Mouse (Mus musculus): ENCODE data around the gene Prkra. TPM values are rescaled to one million over a fixed set of nuclear protein-coding genes. Genes with fewer than 3 reads are reported as not detected.

The Prkra gene
- polyA plus RNA-seq, 1 experiment from 2014 or later: 86.5 TPM

Other genes with a start within 250 kb of the Prkra start
- 16.5 and 19.9 TPM in 2 replicates for gene Osbpl6, start 241.5 kb downstream of the Prkra start, polyA plus RNA-seq (2016; fragmentation: Nextera tagmentation; extraction: Ambion mirVana)
- gene Pjvk, start 461 bp upstream of the Prkra start, polyA plus RNA-seq (2016; fragmentation: Nextera tagmentation; extraction: Ambion mirVana): 0.61 and 0.90 TPM in 2 replicates
- 59.5 and 66.4 TPM in 2 replicates for gene Fkbp7, start 25.1 kb upstream of the Prkra start, polyA plus RNA-seq (2016; fragmentation: Nextera tagmentation; extraction: Ambion mirVana)
- gene Plekha3, start 27.3 kb upstream of the Prkra start, polyA plus RNA-seq (2016; fragmentation: Nextera tagmentation; extraction: Ambion mirVana): 14.3 and 14.7 TPM in 2 replicates